Mouse (Mus musculus) midbrain, embryonic 11.5 days (tissue): Measurements from ENCODE around the gene Ano8. TPM values are rescaled to one million over a fixed set of nuclear protein-coding genes. Genes with fewer than 3 reads are reported as not detected.

Experiments used
- ATAC-seq: fragments of 200-750 bp; cut with Nextera tagmentation; 2 replicates; pipeline ENCODE4 v1.8.0; 2017; ENCODE audit warnings: moderate TSS enrichment, moderate library complexity; ENCODE audit not compliant: low FRiP score
- DNase-seq: peaks from one replicate; pipeline ENCODE4 v3.0.0; 2015; ENCODE audit warnings: low spot score; ENCODE audit errors: missing footprints
- H3K27ac ChIP-seq: fragments of 300-500 bp; sonication (generic); 2 replicates; pipeline ENCODE4 v1.5.1; 2014; ENCODE audit warnings: low read depth, low read length
- H3K27me3 ChIP-seq: fragments of 300-500 bp; sonication (generic); 2 replicates; pipeline ENCODE4 v1.6.1; 2014; ENCODE audit warnings: mild to moderate bottlenecking, low read length, moderate library complexity, mixed read lengths; ENCODE audit not compliant: control insufficient read depth, insufficient read depth
- H3K36me3 ChIP-seq: fragments of 300-500 bp; sonication (generic); 2 replicates; pipeline ENCODE4 v1.6.1; 2014; ENCODE audit warnings: mild to moderate bottlenecking, low read length, moderate library complexity, mixed read lengths; ENCODE audit not compliant: control insufficient read depth, insufficient read depth
- H3K4me1 ChIP-seq: fragments of 300-500 bp; sonication (generic); 2 replicates; pipeline ENCODE4 v1.6.1; 2014; ENCODE audit warnings: low read length; ENCODE audit not compliant: control insufficient read depth, insufficient read depth
- H3K4me2 ChIP-seq: fragments of 300-500 bp; sonication (generic); 2 replicates; pipeline ENCODE4 v1.6.1; 2014; ENCODE audit warnings: mild to moderate bottlenecking, moderate library complexity
- H3K4me3 ChIP-seq: fragments of 300-500 bp; sonication (generic); 2 replicates; pipeline ENCODE4 v1.5.1; 2014; ENCODE audit warnings: low read depth, low read length
- H3K9ac ChIP-seq: fragments of 300-500 bp; sonication (generic); 2 replicates; pipeline ENCODE4 v1.6.1; 2014; ENCODE audit warnings: low read length
- H3K9me3 ChIP-seq: fragments of 300-500 bp; sonication (generic); 2 replicates; pipeline ENCODE4 v1.6.1; 2016; ENCODE audit warnings: low read length; ENCODE audit not compliant: control insufficient read depth
- WGBS: fragments of 180-500 bp; shearing (Covaris S2); extraction: QIAGEN DNeasy Blood & Tissue Kit; methylation state at CpG from one replicate; pipeline ENCODE4 v1.1.7; 2014; 5-methylcytosine and 5-hydroxymethylcytosine counted together
- polyA plus RNA-seq: library from polyadenylated mRNA; unstranded; fragments of >200 nt; fragmentation: Nextera tagmentation; extraction: Ambion mirVana; gene quantifications from 2 replicates; pipeline ENCODE4 v1.2.1, GENCODE M21; 2014

Ano8 gene
- polyA plus RNA-seq, 1 experiment from 2014 or later, result 4.0 TPM

GRCm38 (mm10) chr8:71468001-71468400, 17.8 kb downstream of the Ano8 start:
- 96% methylated on average over 1 of the region's 1 CpGs for WGBS
- Histone ChIP-seq H3K4me3 (no peak overlapping the region), H3K27me3 (no peaks in the 10 kb centered on the region), H3K4me1 (peaks cover 25% of the 10 kb centered on the region), H3K36me3 (peaks cover 8% of the 10 kb centered on the region; the same call in 1 of the 2 replicates), H3K9ac (no peak overlapping the region), H3K9me3 (no peaks in the 10 kb centered on the region), H3K27ac (no peak overlapping the region), H3K4me2 (no peak overlapping the region)
- ATAC-seq (no peak), DNase-seq (peak; percentile 62)

GRCm38 (mm10) chr8:71467201-71467600, 18.6 kb downstream of the Ano8 start:
- ATAC-seq, result no peak
- no peaks in the 10 kb centered on the region for H3K27me3 ChIP-seq
- H3K4me3 ChIP-seq, result no peak overlapping the region
- H3K4me1 ChIP-seq, result peaks cover 30% of the 10 kb centered on the region
- H3K36me3 ChIP-seq, result peaks cover 4% of the 10 kb centered on the region; the same call in 1 of the 2 replicates
- H3K4me2 ChIP-seq, result no peak overlapping the region
- H3K9me3 ChIP-seq, result no peaks in the 10 kb centered on the region
- H3K9ac ChIP-seq, result no peak overlapping the region
- WGBS, result 85% methylated on average over 2 of the region's 2 CpGs
- H3K27ac ChIP-seq, result no peak overlapping the region
- peak; percentile 76 for DNase-seq

- WGBS, result 93% methylated on average over 5 of the region's 5 CpGs
- Histone ChIP-seq H3K4me1 (peaks cover 34% of the 10 kb centered on the region), H3K4me3 (no peak overlapping the region)
Observed at GRCm38 (mm10) chr8:71466198-71466597, 19.6 kb downstream of the Ano8 start.

GRCm38 (mm10) chr8:71465733-71466132, 20.0 kb downstream of the Ano8 start:
- Histone ChIP-seq H3K4me3 (peak overlapping the region; percentile 79), H3K4me1 (peaks cover 34% of the 10 kb centered on the region), H3K4me2 (peak overlapping the region; percentile 87), H3K27ac (no peak overlapping the region), H3K9ac (peak overlapping the region; percentile 81), H3K9me3 (no peaks in the 10 kb centered on the region), H3K36me3 (no peaks in the 10 kb centered on the region; the same call in 1 of the 2 replicates), H3K27me3 (no peaks in the 10 kb centered on the region)
- ATAC-seq (no peak), DNase-seq (peak; percentile 49)
- 84% methylated on average over 8 of the region's 8 CpGs for WGBS

More at GRCm38 (mm10) chr8:71466198-71466597, 19.6 kb downstream of the Ano8 start:
- no peak overlapping the region for H3K9ac ChIP-seq
- H3K9me3 ChIP-seq, result no peaks in the 10 kb centered on the region
- no peaks in the 10 kb centered on the region for H3K27me3 ChIP-seq
- no peaks in the 10 kb centered on the region for H3K36me3 ChIP-seq
- no peak overlapping the region for H3K4me2 ChIP-seq
- ATAC-seq (no peak), DNase-seq (peak; percentile 72)
- H3K27ac ChIP-seq, result no peak overlapping the region

- Histone ChIP-seq H3K36me3 (no peaks in the 10 kb centered on the region; the same call in 1 of the 2 replicates), H3K9me3 (no peaks in the 10 kb centered on the region), H3K4me1 (peaks cover 29% of the 10 kb centered on the region), H3K27me3 (no peaks in the 10 kb centered on the region), H3K27ac (0 out of 2 replicates have a peak within 1 kb of the TSS, but pooled peaks have one; percentile 0), H3K4me2 (peak within 1 kb of the TSS; percentile 87), H3K4me3 (peak within 1 kb of the TSS; percentile 79), H3K9ac (peak within 1 kb of the TSS; percentile 85)
- ATAC-seq (peak; percentile 79), DNase-seq (peak; percentile 100)
- under 1% methylated on average over 59 of the region's 59 CpGs for WGBS
Observed at GRCm38 (mm10) chr8:71464513-71465500, 21.0 kb downstream of the Ano8 start, which contains the start of gene Mrpl34. Gene Mrpl34 (plus strand): TSS chr8:71464959.

GRCm38 (mm10) chr8:71463188-71464033, 22.4 kb downstream of the Ano8 start, which contains the start of gene Abhd8:
Gene Abhd8 (minus strand): TSS chr8:71463655.
- peak; percentile 100 for DNase-seq
- under 1% methylated on average over 55 of the region's 55 CpGs for WGBS
- Histone ChIP-seq H3K27me3 (no peaks in the 10 kb centered on the region), H3K27ac (0 out of 2 replicates have a peak within 1 kb of the TSS, but pooled peaks have one; percentile 0), H3K36me3 (no peaks in the 10 kb centered on the region; the same call in 1 of the 2 replicates), H3K4me3 (peak within 1 kb of the TSS; percentile 79), H3K4me1 (peaks cover 25% of the 10 kb centered on the region), H3K4me2 (peak within 1 kb of the TSS; percentile 67), H3K9ac (peak within 1 kb of the TSS; percentile 85), H3K9me3 (no peaks in the 10 kb centered on the region)
- peak; percentile 85 for ATAC-seq

GRCm38 (mm10) chr8:71462786-71463185, 23.0 kb downstream of the Ano8 start:
- H3K9me3 ChIP-seq, result no peaks in the 10 kb centered on the region
- peaks cover 2% of the 10 kb centered on the region; the same call in 1 of the 2 replicates for H3K36me3 ChIP-seq
- peak overlapping the region; percentile 79 for H3K4me3 ChIP-seq
- DNase-seq (peak; percentile 90), ATAC-seq (peak; percentile 0)
- H3K27ac ChIP-seq, result no peak overlapping the region
- H3K4me1 ChIP-seq, result peaks cover 25% of the 10 kb centered on the region
- whole genome bisulfite sequencing, result 9% methylated on average over 16 of the region's 16 CpGs
- H3K4me2 ChIP-seq, result peak overlapping the region; percentile 67
- H3K9ac ChIP-seq, result peak overlapping the region; percentile 85
- H3K27me3 ChIP-seq, result no peaks in the 10 kb centered on the region

- Histone ChIP-seq H3K4me1 (peaks cover 25% of the 10 kb centered on the region), H3K4me2 (peak overlapping the region; percentile 67), H3K36me3 (peaks cover 2% of the 10 kb centered on the region; the same call in 1 of the 2 replicates), H3K27me3 (no peaks in the 10 kb centered on the region), H3K9ac (no peak overlapping the region; the same call in 1 of the 2 replicates), H3K27ac (no peak overlapping the region), H3K4me3 (peak overlapping the region; percentile 79), H3K9me3 (no peaks in the 10 kb centered on the region)
- 84% methylated on average over 4 of the region's 4 CpGs for WGBS
- DNase-seq (no peak), ATAC-seq (no peak)
Observed at GRCm38 (mm10) chr8:71462191-71462590, 23.6 kb downstream of the Ano8 start.
